Mouse (Mus musculus): ENCODE measurements around the gene Gab1. TPM values are rescaled to one million over a fixed set of nuclear protein-coding genes. Genes with fewer than 3 reads are reported as not detected.
A peak's percentile ranks its signal among the peaks of the same experiment; 100 is the strongest.

Gab1 gene
- polyA plus RNA-seq, 1 experiment from 2014 or later, result 3.8 TPM

GRCm38 (mm10) chr8:80868801-80869323 lies 11.5 kb downstream of the Gab1 start:
- DNase-seq (peak; percentile 51), ATAC-seq (peak; percentile 66)
- Histone ChIP-seq H3K36me3 (replicated peaks; ENCODE audit: insufficient read depth, low read length) (no peaks in the 10 kb centered on the region), H3K27me3 (ENCODE audit: insufficient read depth, low read length) (no peaks in the 10 kb centered on the region), H3K9me3 (ENCODE audit: low read length) (no peaks in the 10 kb centered on the region), H3K4me1 (ENCODE audit: insufficient read depth) (peaks cover 38% of the 10 kb centered on the region), H3K9ac (replicated peaks) (peak overlapping the region; percentile 48; the same call in 1 of the 2 replicates), H3K4me2 (ENCODE audit: low read depth, low read length) (peak overlapping the region; percentile 64), H3K4me3 (ENCODE audit: low read depth, low read length) (peak overlapping the region; percentile 42), H3K27ac (ENCODE audit: low read depth) (peak overlapping the region; percentile 52; the same call in 1 of the 2 replicates)
- TF ChIP-seq CTCF (IDR thresholded peaks at IDR 0.05; ENCODE audit: low read depth) (no peak), EP300 (IDR thresholded peaks at IDR 0.05; ENCODE audit: low read depth) (peak; percentile 85)
- WGBS (ENCODE audit: insufficient replicate concordance), result 45% methylated on average over 11 of the region's 11 CpGs

- Histone ChIP-seq H3K4me3 (ENCODE audit: low read depth, low read length) (peak overlapping the region; percentile 42), H3K36me3 (replicated peaks; ENCODE audit: insufficient read depth, low read length) (no peaks in the 10 kb centered on the region), H3K27me3 (ENCODE audit: insufficient read depth, low read length) (no peaks in the 10 kb centered on the region), H3K9ac (replicated peaks) (peak overlapping the region; percentile 52), H3K9me3 (ENCODE audit: low read length) (no peaks in the 10 kb centered on the region), H3K27ac (ENCODE audit: low read depth) (peak overlapping the region; percentile 50), H3K4me2 (ENCODE audit: low read depth, low read length) (peak overlapping the region; percentile 64), H3K4me1 (ENCODE audit: insufficient read depth) (peaks cover 38% of the 10 kb centered on the region)
- ATAC-seq (no peak), DNase-seq (no peak)
- 70% methylated on average over 12 of the region's 12 CpGs for WGBS (ENCODE audit: insufficient replicate concordance)
- no peak for TF ChIP-seq EP300 (IDR thresholded peaks at IDR 0.05; ENCODE audit: low read depth)
- TF ChIP-seq CTCF (IDR thresholded peaks at IDR 0.05; ENCODE audit: low read depth), result no peak
Measured at GRCm38 (mm10) chr8:80868006-80868702, 12.2 kb downstream of the Gab1 start.

GRCm38 (mm10) chr8:80867598-80867997 lies 12.7 kb downstream of the Gab1 start:
- DNase-seq, result peak; percentile 40
- no peaks in the 10 kb centered on the region for H3K9me3 ChIP-seq (ENCODE audit: low read length)
- H3K4me2 ChIP-seq (ENCODE audit: low read depth, low read length), result peak overlapping the region; percentile 64
- H3K4me3 ChIP-seq (ENCODE audit: low read depth, low read length), result peak overlapping the region; percentile 42
- peak overlapping the region; percentile 50 for H3K27ac ChIP-seq (ENCODE audit: low read depth)
- peaks cover 38% of the 10 kb centered on the region for H3K4me1 ChIP-seq (ENCODE audit: insufficient read depth)
- WGBS (ENCODE audit: insufficient replicate concordance), result 41% methylated on average over 3 of the region's 3 CpGs
- no peaks in the 10 kb centered on the region for H3K27me3 ChIP-seq (ENCODE audit: insufficient read depth, low read length)
- peak overlapping the region; percentile 52 for H3K9ac ChIP-seq (replicated peaks)
- TF ChIP-seq CTCF (IDR thresholded peaks at IDR 0.05; ENCODE audit: low read depth), result no peak
- TF ChIP-seq EP300 (IDR thresholded peaks at IDR 0.05; ENCODE audit: low read depth), result no peak
- ATAC-seq, result peak; percentile 79
- no peaks in the 10 kb centered on the region for H3K36me3 ChIP-seq (replicated peaks; ENCODE audit: insufficient read depth, low read length)

GRCm38 (mm10) chr8:80865181-80865784 lies 15.0 kb downstream of the Gab1 start:
- Histone ChIP-seq H3K9me3 (ENCODE audit: low read length) (no peaks in the 10 kb centered on the region), H3K27me3 (ENCODE audit: insufficient read depth, low read length) (no peaks in the 10 kb centered on the region), H3K27ac (ENCODE audit: low read depth) (no peak overlapping the region), H3K36me3 (replicated peaks; ENCODE audit: insufficient read depth, low read length) (no peaks in the 10 kb centered on the region), H3K9ac (replicated peaks) (no peak overlapping the region), H3K4me2 (ENCODE audit: low read depth, low read length) (no peak overlapping the region), H3K4me1 (ENCODE audit: insufficient read depth) (peaks cover 32% of the 10 kb centered on the region), H3K4me3 (ENCODE audit: low read depth, low read length) (no peak overlapping the region)
- TF ChIP-seq CTCF (IDR thresholded peaks at IDR 0.05; ENCODE audit: low read depth) (peak; percentile 48), EP300 (IDR thresholded peaks at IDR 0.05; ENCODE audit: low read depth) (no peak)
- 78% methylated on average over 8 of the region's 8 CpGs for WGBS (ENCODE audit: insufficient replicate concordance)
- ATAC-seq, result no peak
- DNase-seq, result no peak

DNA sequence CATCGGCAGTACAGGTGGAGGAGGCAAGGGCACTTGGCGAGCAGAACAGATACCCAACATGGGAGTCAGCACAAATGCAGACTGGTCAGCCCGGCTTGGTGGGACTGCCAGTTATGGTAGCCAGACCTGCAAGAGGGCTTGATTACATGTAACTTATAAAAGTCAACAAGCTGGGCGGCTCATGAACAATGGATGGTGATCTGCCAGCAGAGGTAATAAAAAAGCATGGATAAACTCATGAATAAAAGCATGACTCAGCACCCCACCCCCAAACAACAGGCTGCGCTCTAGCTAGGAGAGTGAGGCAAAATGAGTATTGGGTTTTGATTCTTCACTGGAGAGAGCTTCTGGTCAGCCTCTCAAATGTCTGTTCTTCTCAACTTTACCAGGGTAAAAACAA lies 16.9 kb downstream of the Gab1 start:
- TF ChIP-seq CTCF (IDR thresholded peaks at IDR 0.05; ENCODE audit: low read depth) (no peak), EP300 (IDR thresholded peaks at IDR 0.05; ENCODE audit: low read depth) (no peak)
- no peak overlapping the region for H3K4me3 ChIP-seq (ENCODE audit: low read depth, low read length)
- no peaks in the 10 kb centered on the region for H3K27me3 ChIP-seq (ENCODE audit: insufficient read depth, low read length)
- no peaks in the 10 kb centered on the region for H3K9me3 ChIP-seq (ENCODE audit: low read length)
- H3K4me1 ChIP-seq (ENCODE audit: insufficient read depth), result peaks cover 21% of the 10 kb centered on the region; the same call in 1 of the 2 replicates
- H3K9ac ChIP-seq (replicated peaks), result no peak overlapping the region
- ATAC-seq (no peak), DNase-seq (no peak)
- no peak overlapping the region for H3K27ac ChIP-seq (ENCODE audit: low read depth)
- 80% methylated on average over 5 of the region's 5 CpGs for WGBS (ENCODE audit: insufficient replicate concordance)
- H3K4me2 ChIP-seq (ENCODE audit: low read depth, low read length), result no peak overlapping the region
- no peaks in the 10 kb centered on the region for H3K36me3 ChIP-seq (replicated peaks; ENCODE audit: insufficient read depth, low read length)

DNA sequence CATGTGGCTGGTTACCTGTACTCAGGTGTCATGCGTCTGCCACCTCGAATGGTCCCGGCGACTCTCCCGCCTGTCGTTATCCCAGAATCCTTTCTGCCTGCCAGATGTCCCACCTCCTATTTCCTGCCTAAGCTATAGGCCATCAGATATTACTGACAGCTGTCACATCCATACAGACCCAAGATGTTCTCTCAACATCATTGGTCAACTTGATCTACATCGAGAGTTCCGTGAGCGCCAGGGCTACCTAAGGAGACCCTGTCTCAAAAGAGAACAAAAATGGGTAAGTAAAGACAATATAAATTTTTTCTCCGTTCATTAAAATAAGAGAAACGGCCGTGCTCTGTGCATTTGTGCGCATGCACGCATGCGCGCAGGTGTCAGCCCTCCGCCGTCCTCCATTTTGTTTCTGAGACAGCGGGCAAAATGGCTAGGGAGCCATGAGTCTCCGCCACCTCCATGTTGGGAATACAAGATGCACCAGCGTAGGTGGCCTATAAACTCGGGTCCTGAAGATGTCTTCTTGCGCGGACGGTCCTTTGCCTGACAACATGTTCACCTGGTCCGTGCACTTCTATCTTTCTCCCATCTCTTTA lies 21.0 kb downstream of the Gab1 start:
- TF ChIP-seq CTCF (IDR thresholded peaks at IDR 0.05; ENCODE audit: low read depth), result no peak
- TF ChIP-seq EP300 (IDR thresholded peaks at IDR 0.05; ENCODE audit: low read depth), result no peak
- peaks cover 5% of the 10 kb centered on the region; the same call in 1 of the 2 replicates for H3K4me1 ChIP-seq (ENCODE audit: insufficient read depth)
- H3K27ac ChIP-seq (ENCODE audit: low read depth), result no peak overlapping the region
- no peaks in the 10 kb centered on the region for H3K9me3 ChIP-seq (ENCODE audit: low read length)
- no peak overlapping the region for H3K9ac ChIP-seq (replicated peaks)
- ATAC-seq (no peak), DNase-seq (no peak)
- WGBS (ENCODE audit: insufficient replicate concordance), result 95% methylated on average over 26 of the region's 26 CpGs
- no peak overlapping the region for H3K4me2 ChIP-seq (ENCODE audit: low read depth, low read length)
- no peak overlapping the region for H3K4me3 ChIP-seq (ENCODE audit: low read depth, low read length)
- H3K27me3 ChIP-seq (ENCODE audit: insufficient read depth, low read length), result no peaks in the 10 kb centered on the region
- H3K36me3 ChIP-seq (replicated peaks; ENCODE audit: insufficient read depth, low read length), result no peaks in the 10 kb centered on the region

All from liver, postnatal 0 days (tissue).